21 mouse cellular contexts compared by ENCODE assay signal in genomic region chr4:95947896-95948295, GRCm38 (mm10). TPM values are rescaled to one million over a fixed set of nuclear protein-coding genes. Genes with fewer than 3 reads are reported as not detected.
DNase-seq lines count a peak whose midpoint lies in the region; ATAC-seq and TF ChIP-seq lines count a peak whose summit lies in the region.
"Had no signal": no experiment of that assay in that cellular context is flagged by ENCODE, and none has a peak within 500 bp of the region (broad histone marks: within the 10 kb centered on the region; RNA-seq: fewer than 3 reads in every experiment).

No protein-coding gene starts in this region.

- H3K4me3 ChIP-seq in embryonic facial prominence, embryonic 14.5 days (ENCODE audit: low read depth, low read length) = no peak overlapping the region
- no peak overlapping the region for H3K4me3 ChIP-seq in embryonic facial prominence, embryonic 10.5 days
- H3K4me3 ChIP-seq in gastrocnemius, adult 2 months = no peak overlapping the region
- no peak overlapping the region for H3K4me3 ChIP-seq in midbrain, embryonic 16.5 days (ENCODE audit: low read depth, low read length)
- H3K4me3 ChIP-seq in forebrain, embryonic 13.5 days = no peak overlapping the region
- H3K4me3 ChIP-seq: embryonic facial prominence, embryonic 13.5 days; forebrain, embryonic 10.5 days; hindbrain, embryonic 12.5 days; hindbrain, embryonic 15.5 days had no signal

- H3K9me3 ChIP-seq in embryonic facial prominence, embryonic 14.5 days (ENCODE audit: control insufficient read depth, low read length) = no peaks in the 10 kb centered on the region
- H3K9me3 ChIP-seq in embryonic facial prominence, embryonic 10.5 days = no peaks in the 10 kb centered on the region
- H3K9me3 ChIP-seq in midbrain, embryonic 16.5 days (replicated peaks; ENCODE audit: control insufficient read depth, low read length, poor library complexity, severe bottlenecking) = no peaks in the 10 kb centered on the region; the same call in 1 of the 2 replicates
- H3K9me3 ChIP-seq in forebrain, embryonic 13.5 days (replicated peaks) = no peaks in the 10 kb centered on the region
- H3K9me3 ChIP-seq: embryonic facial prominence, embryonic 13.5 days; forebrain, embryonic 10.5 days; hindbrain, embryonic 12.5 days; hindbrain, embryonic 15.5 days had no signal

- H3K36me3 ChIP-seq in embryonic facial prominence, embryonic 14.5 days (ENCODE audit: control insufficient read depth, insufficient read depth, low read length) = no peaks in the 10 kb centered on the region
- no peaks in the 10 kb centered on the region for H3K36me3 ChIP-seq in embryonic facial prominence, embryonic 10.5 days (replicated peaks)
- H3K36me3 ChIP-seq in midbrain, embryonic 16.5 days (ENCODE audit: control insufficient read depth, insufficient read depth, low read length) = no peaks in the 10 kb centered on the region
- no peaks in the 10 kb centered on the region for H3K36me3 ChIP-seq in forebrain, embryonic 13.5 days (ENCODE audit: poor library complexity, severe bottlenecking)
- H3K36me3 ChIP-seq: embryonic facial prominence, embryonic 13.5 days; forebrain, embryonic 10.5 days; hindbrain, embryonic 12.5 days; hindbrain, embryonic 15.5 days had no signal

- DNase-seq in embryonic facial prominence, embryonic 14.5 days (ENCODE audit: low spot score) = peak; percentile 26
- no peak for DNase-seq in embryonic facial prominence, embryonic 10.5 days (ENCODE audit: low spot score)
- DNase-seq in gastrocnemius, adult 2 months = no peak
- DNase-seq in gastrocnemius, postnatal 25 days = no peak
- peak; percentile 51 for DNase-seq in retina, postnatal 1 day
- DNase-seq: adrenal gland, adult 8-10 months; adrenal gland, postnatal 25 days; cerebellum, adult 18-20 months; cerebellum, adult 9-10 months; cerebellum, postnatal 14 days; forebrain, postnatal 0 days; heart, adult 11 months had no signal

- TF ChIP-seq CTCF in gastrocnemius, adult 2 months (IDR thresholded peaks at IDR 0.05) = no peak

- no peak for ATAC-seq in embryonic facial prominence, embryonic 14.5 days (ENCODE audit: low read depth)
- ATAC-seq in midbrain, embryonic 16.5 days = no peak
- ATAC-seq in forebrain, embryonic 13.5 days = no peak
- ATAC-seq: activated CD4-positive, CD25-positive, alpha-beta regulatory T cell, adult 4 months; forebrain, embryonic 14.5 days; forebrain, postnatal 0 days had no signal

- H3K27ac ChIP-seq in embryonic facial prominence, embryonic 14.5 days (replicated peaks; ENCODE audit: low read depth, low read length) = no peak overlapping the region
- no peak overlapping the region for H3K27ac ChIP-seq in embryonic facial prominence, embryonic 10.5 days (replicated peaks)
- peak overlapping the region; percentile 80 for H3K27ac ChIP-seq in gastrocnemius, adult 2 months
- no peak overlapping the region for H3K27ac ChIP-seq in midbrain, embryonic 16.5 days (ENCODE audit: low read length)
- no peak overlapping the region for H3K27ac ChIP-seq in forebrain, embryonic 13.5 days
- H3K27ac ChIP-seq: embryonic facial prominence, embryonic 13.5 days; forebrain, embryonic 10.5 days; hindbrain, embryonic 12.5 days; hindbrain, embryonic 15.5 days had no signal

- no peaks in the 10 kb centered on the region for H3K4me1 ChIP-seq in embryonic facial prominence, embryonic 14.5 days (ENCODE audit: control insufficient read depth, insufficient read depth, low read length)
- no peaks in the 10 kb centered on the region for H3K4me1 ChIP-seq in embryonic facial prominence, embryonic 10.5 days
- no peaks in the 10 kb centered on the region for H3K4me1 ChIP-seq in midbrain, embryonic 16.5 days (ENCODE audit: control insufficient read depth, insufficient read depth, low read length)
- H3K4me1 ChIP-seq in forebrain, embryonic 13.5 days = no peaks in the 10 kb centered on the region
- H3K4me1 ChIP-seq: embryonic facial prominence, embryonic 13.5 days; forebrain, embryonic 10.5 days; hindbrain, embryonic 12.5 days; hindbrain, embryonic 15.5 days had no signal

- 35% methylated on average over 1 of the region's 1 CpGs for WGBS in embryonic facial prominence, embryonic 14.5 days
- WGBS in embryonic facial prominence, embryonic 10.5 days = 81% methylated on average over 1 of the region's 1 CpGs
- WGBS in midbrain, embryonic 16.5 days = 75% methylated on average over 1 of the region's 1 CpGs
- WGBS in forebrain, embryonic 13.5 days = 77% methylated on average over 1 of the region's 1 CpGs

- intact Hi-C loops in gastrocnemius, adult 2 months (cut with DNase I) = no loop called here

- no peaks in the 10 kb centered on the region for H3K27me3 ChIP-seq in embryonic facial prominence, embryonic 14.5 days (replicated peaks; ENCODE audit: control insufficient read depth, insufficient read depth, low read length)
- no peaks in the 10 kb centered on the region for H3K27me3 ChIP-seq in embryonic facial prominence, embryonic 10.5 days (replicated peaks; ENCODE audit: low read depth, poor library complexity, severe bottlenecking)
- H3K27me3 ChIP-seq in midbrain, embryonic 16.5 days (ENCODE audit: control insufficient read depth, insufficient read depth, low read depth, low read length) = no peaks in the 10 kb centered on the region
- no peaks in the 10 kb centered on the region for H3K27me3 ChIP-seq in forebrain, embryonic 13.5 days
- H3K27me3 ChIP-seq: embryonic facial prominence, embryonic 13.5 days; hindbrain, embryonic 12.5 days; hindbrain, embryonic 15.5 days had no signal

- no peak overlapping the region for H3K9ac ChIP-seq in embryonic facial prominence, embryonic 14.5 days (ENCODE audit: low read depth, low read length)
- no peak overlapping the region for H3K9ac ChIP-seq in midbrain, embryonic 16.5 days (ENCODE audit: low read depth, low read length)
- H3K9ac ChIP-seq in forebrain, embryonic 13.5 days = no peak overlapping the region
- H3K9ac ChIP-seq: embryonic facial prominence, embryonic 13.5 days; forebrain, postnatal 0 days; hindbrain, embryonic 12.5 days; hindbrain, embryonic 15.5 days had no signal

- no peak overlapping the region for H3K4me2 ChIP-seq in embryonic facial prominence, embryonic 14.5 days (ENCODE audit: low read depth, low read length)
- no peak overlapping the region for H3K4me2 ChIP-seq in midbrain, embryonic 16.5 days (ENCODE audit: low read length)
- no peak overlapping the region for H3K4me2 ChIP-seq in forebrain, embryonic 13.5 days
- H3K4me2 ChIP-seq: embryonic facial prominence, embryonic 13.5 days; heart, embryonic 11.5 days; hindbrain, embryonic 12.5 days; hindbrain, embryonic 15.5 days had no signal

RNA-seq across cellular contexts. Expression of gene Hook1, which starts 19.1 kb away (rescaled TPM):
- polyA plus RNA-seq in embryonic facial prominence, embryonic 14.5 days (2014; fragmentation: Nextera tagmentation; extraction: Ambion mirVana) = 11.5 and 11.6 TPM in 2 replicates
- 15.6 and 18.1 TPM in 2 replicates for polyA plus RNA-seq in embryonic facial prominence, embryonic 10.5 days (2016; fragmentation: Nextera tagmentation; extraction: Ambion mirVana)
- 10 to 100 TPM; 13.3 to 17.0 TPM for total RNA-seq in gastrocnemius, adult 2 months (2021)
- total RNA-seq in gastrocnemius, postnatal 25 days (2021) = 1 to 10 TPM; 6.5 to 8.6 TPM
- polyA plus RNA-seq in midbrain, embryonic 16.5 days (2015; fragmentation: Nextera tagmentation; extraction: Ambion mirVana) = 90.8 and 94.7 TPM in 2 replicates
- 33.9 and 43.8 TPM in 2 replicates for polyA plus RNA-seq in forebrain, embryonic 13.5 days (2015; fragmentation: Nextera tagmentation; extraction: Ambion mirVana)

Comparison
In these comparisons a context has a peak if more than half of its experiments do, and no peak if none do; other contexts are left out.
1. DNase-seq: peak in embryonic facial prominence, embryonic 14.5 days (single experiment) and retina, postnatal 1 day (single experiment); none in embryonic facial prominence, embryonic 10.5 days (single experiment), gastrocnemius, adult 2 months (single experiment) and gastrocnemius, postnatal 25 days (single experiment).